Mouse (Mus musculus) cerebellum, adult 9-11 months (tissue): Measurements from ENCODE around the gene Dok5.

Source experiments
- DNase-seq: peaks from one replicate; pipeline ENCODE4 v3.0.0; 2022

Gene Dok5

GRCm38 (mm10) chr2:170738891-170739290, 7.3 kb downstream of the Dok5 start:
- DNase-seq = no peak

DNA sequence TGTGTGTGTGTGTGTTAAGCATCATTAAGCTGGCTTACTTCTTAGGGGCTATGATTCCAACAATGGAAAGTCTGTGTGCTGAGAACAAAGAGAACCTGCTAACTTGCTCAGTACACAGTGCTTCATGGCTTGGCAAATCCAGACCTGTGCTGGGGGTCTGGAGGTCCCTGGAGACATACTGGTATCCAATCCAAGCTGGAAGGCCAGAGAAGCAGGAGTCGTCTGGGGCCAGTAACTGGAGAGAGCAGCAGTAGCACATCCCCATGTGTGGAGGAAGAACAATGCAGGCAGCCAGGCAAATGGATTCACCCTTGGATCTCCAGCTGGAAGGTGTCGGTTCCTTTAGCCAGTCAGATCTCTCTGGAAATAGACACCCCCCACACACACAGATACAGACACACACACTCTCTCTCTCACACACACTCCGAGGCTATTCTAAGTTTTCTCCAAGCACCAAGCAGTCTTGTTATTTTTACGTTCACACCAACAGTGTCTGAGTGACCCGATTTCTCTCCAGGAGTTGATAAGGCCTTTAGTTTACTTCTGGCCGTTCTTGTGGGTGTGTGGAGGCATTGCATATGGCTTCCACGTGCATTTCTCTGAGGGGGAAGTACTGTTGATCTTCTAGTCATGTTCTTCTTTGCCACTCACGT, 8.2 kb downstream of the Dok5 start:
- no peak for DNase-seq

DNA sequence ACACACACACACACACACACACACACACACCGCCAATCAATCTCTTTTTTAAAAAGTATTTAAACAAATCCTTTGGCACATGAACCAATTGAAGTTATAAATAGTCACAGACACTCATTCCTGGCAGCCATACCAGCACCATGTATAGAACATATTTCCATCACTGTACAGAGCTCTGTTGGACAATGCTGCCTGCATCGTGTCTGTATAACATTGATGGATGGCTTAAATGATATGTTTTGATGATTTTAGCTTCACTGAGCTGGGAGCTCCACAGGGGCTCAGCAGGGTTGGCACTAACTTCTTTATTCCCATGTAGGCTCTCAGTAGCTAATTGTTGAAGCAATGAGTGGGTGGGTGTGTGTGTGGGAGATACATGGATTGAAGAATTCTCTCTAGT, 11.9 kb downstream of the Dok5 start:
- no peak for DNase-seq

DNA sequence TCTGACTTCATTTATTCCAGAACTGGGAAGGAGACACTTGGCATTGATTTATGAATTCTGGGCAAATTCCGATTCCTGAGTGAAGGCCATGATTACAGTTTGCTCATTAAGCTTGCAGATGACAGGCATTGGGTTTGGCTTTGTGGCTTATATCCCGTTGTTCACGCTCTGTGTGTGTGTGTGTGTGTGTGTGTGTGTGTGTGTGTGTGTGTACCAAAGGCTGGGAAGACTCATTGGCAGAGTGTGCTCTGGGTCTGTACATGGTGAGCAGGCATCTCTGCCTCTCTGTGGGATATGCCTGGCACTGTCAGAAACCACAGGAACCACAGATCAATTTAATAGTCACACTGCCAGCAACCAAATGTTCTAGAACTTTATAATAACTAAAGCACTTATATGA, 17.3 kb downstream of the Dok5 start:
- no peak for DNase-seq

GRCm38 (mm10) chr2:170752191-170752850, 20.7 kb downstream of the Dok5 start:
- DNase-seq = no peak

DNA sequence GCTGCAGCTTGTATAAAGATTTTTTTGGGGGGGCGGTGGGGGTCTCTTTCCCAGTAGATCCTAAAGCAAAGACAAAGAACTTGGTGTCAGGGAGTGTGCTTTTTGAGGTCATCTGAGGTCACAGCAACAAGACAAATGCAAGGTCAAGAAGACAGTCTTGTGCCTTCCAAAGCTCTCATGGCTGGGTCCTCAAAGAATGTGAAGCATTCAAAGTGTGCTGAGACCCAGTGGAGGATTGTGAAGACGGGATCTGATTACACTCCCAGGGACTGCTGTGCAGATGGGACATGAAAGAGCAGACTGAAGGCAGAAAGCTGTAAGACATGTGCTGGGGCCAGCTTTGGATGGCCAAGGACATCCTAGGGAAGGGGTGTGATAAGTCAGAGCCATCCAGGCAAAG, 24.2 kb downstream of the Dok5 start:
- DNase-seq = no peak

- no peak for DNase-seq
Observed at GRCm38 (mm10) chr2:170756667-170757066, 25.1 kb downstream of the Dok5 start.

GRCm38 (mm10) chr2:170757228-170757875, 25.7 kb downstream of the Dok5 start:
- no peak for DNase-seq

DNA sequence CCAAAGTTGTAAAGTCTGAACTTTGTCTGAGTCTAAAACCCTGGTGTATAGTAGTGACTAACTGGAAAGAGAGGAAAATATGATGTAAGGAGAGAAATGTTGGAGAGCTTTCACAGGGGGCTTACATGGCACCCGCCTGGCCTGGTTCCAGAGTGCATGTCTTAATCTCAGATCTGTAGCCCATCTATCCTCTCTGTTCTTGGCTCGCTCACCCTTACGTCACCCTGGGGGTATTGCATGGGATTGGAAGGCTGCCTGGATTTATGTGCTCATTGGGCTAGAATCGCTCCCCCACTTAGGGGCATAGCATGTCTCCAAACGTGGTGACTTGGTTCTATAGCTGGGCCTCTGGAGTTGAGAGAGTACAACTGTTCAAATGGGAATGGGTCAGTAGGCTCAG, 26.6 kb downstream of the Dok5 start:
- no peak for DNase-seq

DNA sequence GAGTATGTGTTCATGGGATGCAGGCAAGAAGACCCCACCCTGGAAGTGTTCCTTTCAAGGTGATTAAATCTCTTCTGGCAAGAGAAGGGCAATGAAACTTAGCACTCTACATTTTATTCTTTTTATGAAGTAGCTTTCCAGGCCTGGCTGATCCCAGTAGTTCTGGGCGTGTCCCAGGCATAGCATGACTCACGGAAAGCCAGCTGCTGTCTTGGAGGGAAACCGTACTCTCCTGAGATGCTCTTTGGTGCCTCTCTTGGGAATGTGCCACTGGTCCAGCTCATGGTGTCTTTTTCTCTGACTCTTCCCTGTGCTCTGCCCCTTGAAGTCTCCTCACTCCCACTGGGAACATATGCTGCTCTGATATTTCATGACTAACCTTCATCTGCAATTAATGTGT, 33.1 kb downstream of the Dok5 start:
- no peak for DNase-seq

GRCm38 (mm10) chr2:170767243-170767642, 35.6 kb downstream of the Dok5 start:
- no peak for DNase-seq

- DNase-seq = no peak
Observed at GRCm38 (mm10) chr2:170768699-170769098, 37.1 kb downstream of the Dok5 start.

- no peak for DNase-seq
Observed at GRCm38 (mm10) chr2:170771555-170771954, 39.9 kb downstream of the Dok5 start.

DNA sequence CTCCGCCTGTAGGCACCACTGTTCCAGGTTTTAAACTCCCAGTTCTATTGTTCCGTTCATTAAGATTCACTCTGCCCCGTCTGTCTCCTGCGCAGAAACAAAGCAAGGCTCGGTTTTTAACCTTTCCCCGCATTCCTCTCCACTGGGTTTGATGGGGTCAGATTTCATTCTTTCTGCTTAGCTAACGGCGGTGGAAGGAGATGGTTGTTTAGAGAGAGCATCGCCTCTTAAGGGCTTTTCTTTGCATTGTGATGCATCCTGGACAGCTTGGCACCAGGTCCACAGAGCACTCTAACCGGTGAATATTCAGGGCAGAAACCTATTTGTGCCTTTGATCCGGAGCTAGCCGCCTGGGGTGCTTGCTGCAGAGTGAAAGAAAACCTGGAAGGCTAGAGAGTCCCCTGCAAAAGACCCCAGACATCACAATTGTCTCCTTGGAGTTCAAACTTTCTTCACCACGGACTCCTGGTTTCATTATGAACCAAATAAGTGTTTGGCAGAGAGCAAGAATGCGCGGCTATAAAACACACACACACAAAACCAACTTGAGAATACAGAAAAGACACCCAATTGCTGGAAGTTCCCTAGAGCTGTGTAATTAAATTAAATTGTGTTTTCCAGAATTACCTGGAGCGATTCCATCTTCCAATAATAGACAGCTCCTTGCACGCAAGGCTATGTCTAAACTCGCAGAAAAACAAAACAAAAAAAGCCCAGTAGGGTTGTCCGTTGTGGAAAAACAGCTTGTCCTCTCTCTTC, 40.7 kb downstream of the Dok5 start:
- no peak for DNase-seq

DNA sequence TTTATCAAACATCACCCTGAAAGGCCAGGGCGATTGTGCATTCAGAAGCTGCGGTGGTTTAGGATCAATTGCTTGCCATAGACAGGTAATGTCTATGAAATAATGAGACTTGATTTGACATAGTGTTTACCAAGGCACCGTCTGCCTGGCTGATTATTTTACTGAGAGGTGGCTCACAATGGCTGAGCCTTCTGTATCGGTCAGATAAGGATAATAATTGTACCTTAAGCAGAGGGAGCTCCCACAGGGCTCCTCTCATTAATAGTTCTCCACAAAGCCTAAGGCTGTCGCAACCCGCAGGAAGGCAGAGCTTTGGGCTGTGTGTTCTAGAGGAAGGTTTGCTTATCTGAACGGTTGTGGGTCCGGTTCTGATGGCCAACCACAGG, 41.3 kb downstream of the Dok5 start:
- no peak for DNase-seq

DNA sequence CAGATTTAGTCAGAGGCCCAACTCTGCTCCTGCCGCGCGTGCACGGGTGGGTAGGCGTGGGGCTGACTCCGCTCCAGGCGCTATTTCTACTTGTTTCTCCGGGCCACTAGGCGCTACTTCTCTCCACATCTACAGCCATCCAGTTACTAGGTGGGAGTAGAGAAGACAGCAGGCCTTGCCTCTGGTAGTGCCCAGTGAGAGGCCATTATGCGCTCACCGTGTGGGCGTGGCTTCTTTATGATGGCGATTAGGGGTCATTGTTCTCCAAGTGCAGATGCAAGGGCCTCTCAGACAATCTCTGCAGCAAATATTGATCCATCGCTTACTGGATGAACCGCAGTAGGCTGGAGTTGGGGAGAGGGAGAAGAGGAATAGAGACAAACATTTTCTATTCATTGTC, 44.0 kb downstream of the Dok5 start:
- no peak for DNase-seq

GRCm38 (mm10) chr2:170776107-170776506, 44.5 kb downstream of the Dok5 start:
- no peak for DNase-seq

GRCm38 (mm10) chr2:170777572-170777971, 46.0 kb downstream of the Dok5 start:
- DNase-seq = no peak

GRCm38 (mm10) chr2:170780010-170780750, 48.6 kb downstream of the Dok5 start:
- no peak for DNase-seq

- no peak for DNase-seq
Observed at GRCm38 (mm10) chr2:170788101-170788500, 56.5 kb downstream of the Dok5 start.

DNA sequence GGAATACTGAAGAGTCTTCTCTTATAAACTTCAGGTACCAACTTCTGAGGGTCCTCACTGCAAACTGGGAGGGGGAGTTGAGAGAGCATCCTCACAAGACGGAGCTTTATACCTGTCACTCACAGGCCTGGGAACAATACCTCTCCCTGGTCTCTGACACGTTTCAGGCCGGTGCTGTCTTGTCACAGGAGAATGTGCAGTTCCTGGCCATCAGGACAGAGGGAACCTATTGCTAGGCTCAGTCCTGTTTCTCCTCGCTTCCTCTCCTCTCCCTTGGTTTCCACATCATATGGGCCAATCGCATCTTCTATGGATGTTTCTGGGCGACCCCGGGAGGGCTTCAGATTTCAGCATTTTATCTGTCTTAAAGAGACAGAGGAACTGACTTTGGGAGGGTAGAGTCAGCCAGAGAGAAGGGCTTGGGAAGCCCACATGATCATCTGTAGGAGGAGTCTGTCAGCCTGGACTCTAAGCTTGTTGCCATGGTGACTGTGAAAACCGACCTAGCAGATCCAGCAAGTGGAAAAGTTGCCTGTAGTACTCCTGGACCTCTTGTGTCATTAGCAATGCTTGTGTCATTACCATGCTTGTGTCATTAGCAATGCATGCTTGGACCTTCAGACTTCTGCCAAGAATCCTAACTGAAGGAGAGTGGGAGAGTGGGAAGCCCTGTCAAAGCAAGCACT, 59.9 kb downstream of the Dok5 start:
- DNase-seq = no peak

DNA sequence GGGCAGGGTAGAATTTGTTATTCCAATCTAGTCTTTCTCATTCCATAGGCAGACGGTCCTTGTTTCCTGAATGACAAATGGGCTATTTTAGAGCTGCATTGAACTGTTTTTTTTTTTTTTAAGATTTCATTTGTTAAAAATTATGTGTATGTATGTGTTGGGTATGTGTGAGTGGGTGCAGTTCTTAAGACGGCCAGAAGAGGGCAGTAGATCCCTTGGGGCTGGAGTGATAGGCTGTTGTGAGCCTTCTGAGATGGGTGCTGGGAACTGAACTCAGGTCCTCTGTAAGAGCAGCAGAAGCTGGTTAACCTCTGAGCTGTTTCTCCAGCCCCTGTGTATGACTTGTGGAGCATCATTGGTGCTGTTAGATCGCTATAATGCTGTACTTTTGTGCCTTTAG, 63.6 kb downstream of the Dok5 start:
- DNase-seq = no peak
